24 mouse cellular contexts compared by ENCODE assay signal in genomic region chr7:126373007-126373406, GRCm38 (mm10). TPM values are rescaled to one million over a fixed set of nuclear protein-coding genes. Genes with fewer than 3 reads are reported as not detected.
A peak's percentile ranks its signal among the peaks of the same experiment; 100 is the strongest.
DNase-seq lines count a peak whose midpoint lies in the region; ATAC-seq and TF ChIP-seq lines count a peak whose summit lies in the region.
"Had no signal": no experiment of that assay in that cellular context is flagged by ENCODE, and none has a peak within 500 bp of the region (broad histone marks: within the 10 kb centered on the region; RNA-seq: fewer than 3 reads in every experiment).

No protein-coding gene starts in this region.

- H3K27ac ChIP-seq in CH12.LX (ENCODE audit: insufficient read depth, low read depth) (no peak overlapping the region), ES-E14 (ENCODE audit: insufficient read depth, low read depth, low read length, poor library complexity, severe bottlenecking) (no peak overlapping the region)
- H3K27ac ChIP-seq in midbrain, embryonic 15.5 days: no peak overlapping the region
- no peak overlapping the region for H3K27ac ChIP-seq in kidney, embryonic 16.5 days (ENCODE audit: low read length)
- H3K27ac ChIP-seq: embryonic facial prominence, embryonic 10.5 days; embryonic facial prominence, embryonic 12.5 days; forebrain, embryonic 13.5 days; forebrain, embryonic 15.5 days had no signal

- TF ChIP-seq POLR2A in CH12.LX (IDR thresholded peaks at IDR 0.05; ENCODE audit: low read depth, low read length): no peak

- H3K4me2 ChIP-seq in CH12.LX (ENCODE audit: insufficient read depth, low read depth, poor library complexity, severe bottlenecking): no peak overlapping the region
- no peak overlapping the region for H3K4me2 ChIP-seq in midbrain, embryonic 15.5 days
- H3K4me2 ChIP-seq in kidney, embryonic 16.5 days (replicated peaks; ENCODE audit: low read depth, low read length): no peak overlapping the region
- H3K4me2 ChIP-seq: embryonic facial prominence, embryonic 12.5 days; forebrain, embryonic 13.5 days; forebrain, embryonic 15.5 days had no signal

- no peak overlapping the region for H3ac ChIP-seq in C2C12 (ENCODE audit: control insufficient read depth, insufficient read length, low read depth)

- no peak for ATAC-seq in monocyte, adult 5-6 weeks (replicated peaks; ENCODE audit: insufficient number of reproducible peaks, low FRiP score, low TSS enrichment, poor library complexity, severe bottlenecking)
- ATAC-seq in midbrain, embryonic 15.5 days (replicated peaks): no peak
- no peak for ATAC-seq in kidney, embryonic 16.5 days (ENCODE audit: low FRiP score, low TSS enrichment)
- ATAC-seq: CD4-positive, CD25-positive, alpha-beta regulatory T cell, adult 4 months; forebrain, embryonic 13.5 days; forebrain, embryonic 15.5 days; forebrain, postnatal 0 days; Patski had no signal

- TF ChIP-seq RAD21 in CH12.LX (IDR thresholded peaks at IDR 0.05; ENCODE audit: low read depth, low read length): no peak

- peaks cover 22% of the 10 kb centered on the region for H3K79me2 ChIP-seq in C2C12 (ENCODE audit: control insufficient read depth, insufficient read depth)
- peaks cover 8% of the 10 kb centered on the region; the same call in 1 of the 2 replicates for H3K79me2 ChIP-seq in CH12.LX (replicated peaks; ENCODE audit: control insufficient read depth, extremely low read depth, insufficient read depth, poor library complexity, severe bottlenecking)

- no peak for DNase-seq in CH12.LX (ENCODE audit: extremely low read depth)
- no peak for DNase-seq in ES-E14 (ENCODE audit: low read depth, low spot score)
- DNase-seq in ZHBTc4 (ENCODE audit: low read depth, low spot score): peak; percentile 84
- DNase-seq in cerebellum, postnatal 10 days: no peak
- DNase-seq: adrenal gland, adult 2 months; adrenal gland, postnatal 10 days; adrenal gland, postnatal 25 days; cerebellum, adult 11 months; cerebellum, adult 18-20 months; cerebellum, adult 8-10 months; cerebellum, adult 9-11 months; cerebellum, postnatal 25 days; forebrain, postnatal 0 days had no signal

- H3K36me3 ChIP-seq in C2C12 (ENCODE audit: control insufficient read depth, insufficient read depth) (no peaks in the 10 kb centered on the region), CH12.LX (replicated peaks in 1 of 2; ENCODE audit: control insufficient read depth in 1 of 2, insufficient read depth in 1 of 2, low read length in 1 of 2) (peaks cover 55 to 74% of the 10 kb centered on the region in 2 experiments), ES-E14 (ENCODE audit: control insufficient read depth, insufficient read depth, low read length, poor library complexity, severe bottlenecking) (peaks cover 42% of the 10 kb centered on the region)
- H3K36me3 ChIP-seq in midbrain, embryonic 15.5 days (replicated peaks): peaks cover 18% of the 10 kb centered on the region
- H3K36me3 ChIP-seq in kidney, embryonic 16.5 days (ENCODE audit: insufficient read depth, low read length): peaks cover 42% of the 10 kb centered on the region

- H3K79me3 ChIP-seq in C2C12 (ENCODE audit: low read depth): peaks cover 6% of the 10 kb centered on the region

- H3K4me1 ChIP-seq in CH12.LX (ENCODE audit: control insufficient read depth in 1 of 2, insufficient read depth in 2 of 2): peaks cover 18 to 44% of the 10 kb centered on the region in 2 experiments
- peaks cover 2 to 12% of the 10 kb centered on the region in 2 experiments; a peak in 2 of 4 replicates for H3K4me1 ChIP-seq in ES-E14 (ENCODE audit: control insufficient read depth in 2 of 2, insufficient read depth in 2 of 2, low read length in 2 of 2, poor library complexity in 1 of 2)
- peaks cover 21% of the 10 kb centered on the region for H3K4me1 ChIP-seq in midbrain, embryonic 15.5 days
- H3K4me1 ChIP-seq in kidney, embryonic 16.5 days (ENCODE audit: insufficient read depth, low read length): peaks cover 13% of the 10 kb centered on the region; the same call in 1 of the 2 replicates

- H3K9ac ChIP-seq in CH12.LX (ENCODE audit: insufficient read depth, low read depth) (no peak overlapping the region), ES-E14 (ENCODE audit: insufficient read depth, low read depth, low read length, poor library complexity, severe bottlenecking) (peak overlapping the region; percentile 52; the same call in 1 of the 2 replicates)
- no peak overlapping the region for H3K9ac ChIP-seq in midbrain, embryonic 15.5 days
- no peak overlapping the region for H3K9ac ChIP-seq in kidney, embryonic 16.5 days (replicated peaks; ENCODE audit: low read length)
- H3K9ac ChIP-seq: embryonic facial prominence, embryonic 12.5 days; forebrain, embryonic 13.5 days; forebrain, embryonic 15.5 days; forebrain, postnatal 0 days had no signal

- in situ Hi-C loops in CH12.LX (cut with MboI; ENCODE audit: low pct_ligation_motif_present, low pct_unique_long_range_greater_than_20kb, low sequenced_read_pairs): loop anchor here (5.0 to 25.0 kb wide), 2 partner anchors 36 to 111 kb away; partner anchors contain the start of gene Sbk1
- in situ Hi-C loops in ES-E14 (cut with MboI; ENCODE audit: low sequenced_read_pairs in 2 of 2, unreplicated experiment in 2 of 2): no loop called here

- H3K27me3 ChIP-seq in C2C12 (ENCODE audit: control insufficient read depth, insufficient read depth, insufficient read length) (no peaks in the 10 kb centered on the region), CH12.LX (replicated peaks) (no peaks in the 10 kb centered on the region)
- no peaks in the 10 kb centered on the region for H3K27me3 ChIP-seq in midbrain, embryonic 15.5 days (replicated peaks)
- H3K27me3 ChIP-seq in kidney, embryonic 16.5 days (ENCODE audit: insufficient read depth, low read length): no peaks in the 10 kb centered on the region
- H3K27me3 ChIP-seq: embryonic facial prominence, embryonic 12.5 days; forebrain, embryonic 13.5 days; forebrain, embryonic 15.5 days; Patski had no signal

- H3K9me3 ChIP-seq in CH12.LX (replicated peaks; ENCODE audit: low read length): no peaks in the 10 kb centered on the region
- H3K9me3 ChIP-seq in ES-E14 (ENCODE audit: control insufficient read depth, insufficient read depth, low read depth, low read length): no peaks in the 10 kb centered on the region
- no peaks in the 10 kb centered on the region for H3K9me3 ChIP-seq in midbrain, embryonic 15.5 days
- H3K9me3 ChIP-seq in kidney, embryonic 16.5 days (ENCODE audit: low read length): no peaks in the 10 kb centered on the region
- H3K9me3 ChIP-seq: embryonic facial prominence, embryonic 10.5 days; embryonic facial prominence, embryonic 12.5 days; forebrain, embryonic 13.5 days; forebrain, embryonic 15.5 days had no signal

- H3K4me3 ChIP-seq in C2C12 (ENCODE audit: insufficient read depth, poor library complexity, severe bottlenecking): no peak overlapping the region
- no peak overlapping the region for H3K4me3 ChIP-seq in CH12.LX (replicated peaks in 1 of 3; ENCODE audit: low read depth in 2 of 3, low read length in 2 of 3, poor library complexity in 1 of 3)
- peak overlapping the region in 1 of 2 experiments; percentile 31; a peak in 1 of 4 replicates for H3K4me3 ChIP-seq in ES-E14 (ENCODE audit: insufficient read depth in 1 of 2, low read depth in 1 of 2, low read length in 2 of 2, poor library complexity in 1 of 2, severe bottlenecking in 1 of 2)
- H3K4me3 ChIP-seq in midbrain, embryonic 15.5 days: no peak overlapping the region
- no peak overlapping the region for H3K4me3 ChIP-seq in kidney, embryonic 16.5 days (ENCODE audit: low read length)
- H3K4me3 ChIP-seq: embryonic facial prominence, embryonic 10.5 days; embryonic facial prominence, embryonic 12.5 days; forebrain, embryonic 13.5 days; forebrain, embryonic 15.5 days had no signal

- 89% methylated on average over 9 of the region's 9 CpGs for WGBS in midbrain, embryonic 15.5 days
- 82% methylated on average over 9 of the region's 9 CpGs for WGBS in kidney, embryonic 16.5 days

- TF ChIP-seq CTCF in C2C12 (IDR thresholded peaks at IDR 0.05; ENCODE audit: control insufficient read depth, insufficient read depth, insufficient read length) (no peak), CH12.LX (conservative IDR thresholded peaks at IDR 0.05 in 1 of 2, IDR thresholded peaks at IDR 0.05 in 1 of 2; ENCODE audit: low read depth in 2 of 2, low read length in 2 of 2) (no peak)

- no peak for TF ChIP-seq EP300 in CH12.LX (IDR thresholded peaks at IDR 0.05; ENCODE audit: low read length)

- dilution Hi-C loops in CH12.LX (cut with MboI; ENCODE audit: extremely low pct_ligation_motif_present, extremely low pct_unique_long_range_greater_than_20kb, low sequenced_read_pairs): no loop called here

RNA-seq across cellular contexts. Expression of gene Lat, which starts 3.6 kb away (rescaled TPM):
- polyA plus RNA-seq in C2C12 (2012; fragmentation: generic; extraction: Trizol) (0.23 TPM), CH12.LX (2012; ENCODE audit: insufficient read length, low read depth) (1.1 and 1.2 TPM in 2 replicates)
- total RNA-seq in CH12.LX (2012; rRNA removed) (0.42 TPM in 2 replicates), CH12.LX (2014; rRNA removed) (0.55 TPM in 1 of 2 replicates, not detected in the other), ES-E14 (2012; rRNA removed) (8.0 and 14.8 TPM in 2 replicates)
- total RNA-seq in monocyte, adult 5-6 weeks (2017): 14.9 to 47.4 TPM (median 19.3 TPM) in 3 replicates
- polyA plus RNA-seq in midbrain, embryonic 15.5 days (2015; fragmentation: Nextera tagmentation; extraction: Ambion mirVana): 1.1 and 1.4 TPM in 2 replicates
- polyA plus RNA-seq in kidney, embryonic 16.5 days (2015; fragmentation: Nextera tagmentation; extraction: Ambion mirVana): 1.7 and 2.4 TPM in 2 replicates

RNA-seq across cellular contexts. Expression of gene Spns1, which starts 4.2 kb away (rescaled TPM):
- 69.8 TPM for polyA plus RNA-seq in C2C12 (2012; fragmentation: generic; extraction: Trizol)
- total RNA-seq in CH12.LX (2012; rRNA removed): 38.4 and 42.6 TPM in 2 replicates
- total RNA-seq in CH12.LX (2014; rRNA removed): 36.4 and 45.3 TPM in 2 replicates
- 37.8 and 61.7 TPM in 2 replicates for polyA plus RNA-seq in CH12.LX (2012; ENCODE audit: insufficient read length, low read depth)
- 238 and 481 TPM in 2 replicates for total RNA-seq in ES-E14 (2012; rRNA removed)
- total RNA-seq in monocyte, adult 5-6 weeks (2017): 10.4 to 11.6 TPM (median 10.7 TPM) in 3 replicates
- polyA plus RNA-seq in midbrain, embryonic 15.5 days (2015; fragmentation: Nextera tagmentation; extraction: Ambion mirVana): 95.4 and 96.0 TPM in 2 replicates
- polyA plus RNA-seq in kidney, embryonic 16.5 days (2015; fragmentation: Nextera tagmentation; extraction: Ambion mirVana): 78.0 and 78.9 TPM in 2 replicates

RNA-seq across cellular contexts. Expression of gene Nfatc2ip, which starts 23.5 kb away (rescaled TPM):
- polyA plus RNA-seq in C2C12 (2012; fragmentation: generic; extraction: Trizol) (6.2 TPM), CH12.LX (2012; ENCODE audit: insufficient read length, low read depth) (13.0 and 13.9 TPM in 2 replicates)
- total RNA-seq in CH12.LX (2012; rRNA removed) (7.8 and 8.8 TPM in 2 replicates), CH12.LX (2014; rRNA removed) (15.0 and 16.8 TPM in 2 replicates), ES-E14 (2012; rRNA removed) (31.7 and 45.6 TPM in 2 replicates)
- 9.6 to 13.0 TPM (median 9.7 TPM) in 3 replicates for total RNA-seq in monocyte, adult 5-6 weeks (2017)
- 2.2 and 2.6 TPM in 2 replicates for polyA plus RNA-seq in midbrain, embryonic 15.5 days (2015; fragmentation: Nextera tagmentation; extraction: Ambion mirVana)
- 1.9 and 2.5 TPM in 2 replicates for polyA plus RNA-seq in kidney, embryonic 16.5 days (2015; fragmentation: Nextera tagmentation; extraction: Ambion mirVana)

RNA-seq across cellular contexts. Expression of gene Cd19, which starts 41.7 kb away (rescaled TPM):
- polyA plus RNA-seq in C2C12 (2012; fragmentation: generic; extraction: Trizol) (not detected), CH12.LX (2012; ENCODE audit: insufficient read length, low read depth) (199 and 234 TPM in 2 replicates)
- total RNA-seq in CH12.LX (2012; rRNA removed) (132 and 143 TPM in 2 replicates), CH12.LX (2014; rRNA removed) (139 and 141 TPM in 2 replicates), ES-E14 (2012; rRNA removed) (0.16 and 0.49 TPM in 2 replicates)
- 49.1 to 63.4 TPM (median 61.8 TPM) in 3 replicates for total RNA-seq in monocyte, adult 5-6 weeks (2017)
- 0.31 TPM in 1 of 2 replicates, not detected in the other for polyA plus RNA-seq in midbrain, embryonic 15.5 days (2015; fragmentation: Nextera tagmentation; extraction: Ambion mirVana)
- 0.09 TPM in 1 of 2 replicates, not detected in the other for polyA plus RNA-seq in kidney, embryonic 16.5 days (2015; fragmentation: Nextera tagmentation; extraction: Ambion mirVana)
- polyA plus RNA-seq: embryonic facial prominence, embryonic 10.5 days; embryonic facial prominence, embryonic 12.5 days; forebrain, embryonic 11.5 days; forebrain, embryonic 13.5 days; forebrain, embryonic 15.5 days; forebrain, postnatal 0 days; Patski had no signal

RNA-seq across cellular contexts. Expression of gene Rabep2, which starts 55.6 kb away (rescaled TPM):
- polyA plus RNA-seq in C2C12 (2012; fragmentation: generic; extraction: Trizol) (17.5 TPM), CH12.LX (2012; ENCODE audit: insufficient read length, low read depth) (33.7 and 36.6 TPM in 2 replicates)
- total RNA-seq in CH12.LX (2012; rRNA removed) (38.5 and 40.3 TPM in 2 replicates), CH12.LX (2014; rRNA removed) (35.7 and 42.6 TPM in 2 replicates), ES-E14 (2012; rRNA removed) (22.1 and 27.8 TPM in 2 replicates)
- 37.8 to 61.5 TPM (median 58.5 TPM) in 3 replicates for total RNA-seq in monocyte, adult 5-6 weeks (2017)
- polyA plus RNA-seq in midbrain, embryonic 15.5 days (2015; fragmentation: Nextera tagmentation; extraction: Ambion mirVana): 26.0 and 28.7 TPM in 2 replicates
- polyA plus RNA-seq in kidney, embryonic 16.5 days (2015; fragmentation: Nextera tagmentation; extraction: Ambion mirVana): 36.2 and 39.0 TPM in 2 replicates
